8 mouse cellular contexts compared by ENCODE assay signal in genomic region chr4:138677579-138677978, GRCm38 (mm10). TPM values are rescaled to one million over a fixed set of nuclear protein-coding genes. Genes with fewer than 3 reads are reported as not detected.
DNase-seq lines count a peak whose midpoint lies in the region; ATAC-seq lines count a peak whose summit lies in the region.

No protein-coding gene starts in this region.

- H3K4me2 ChIP-seq in kidney, embryonic 14.5 days (replicated peaks; ENCODE audit: low read depth, low read length) = no peak overlapping the region
- H3K4me2 ChIP-seq in forebrain, embryonic 11.5 days (ENCODE audit: low read depth, low read length, severe bottlenecking) = peak overlapping the region; percentile 32
- H3K4me2 ChIP-seq in neural tube, embryonic 15.5 days = peak overlapping the region; percentile 57

- no peak overlapping the region for H3K27ac ChIP-seq in kidney, embryonic 14.5 days (ENCODE audit: low read depth, low read length)
- no peak overlapping the region for H3K27ac ChIP-seq in forebrain, embryonic 11.5 days (ENCODE audit: low read depth, low read length)
- H3K27ac ChIP-seq in neural tube, embryonic 15.5 days (replicated peaks) = peak overlapping the region; percentile 64

- no peak overlapping the region for H3K9ac ChIP-seq in kidney, embryonic 14.5 days (ENCODE audit: low read depth, low read length)
- H3K9ac ChIP-seq in forebrain, embryonic 11.5 days (ENCODE audit: low read length) = no peak overlapping the region; the same call in 1 of the 2 replicates
- H3K9ac ChIP-seq in neural tube, embryonic 15.5 days (replicated peaks) = no peak overlapping the region

- H3K4me3 ChIP-seq in kidney, embryonic 14.5 days (ENCODE audit: low read length) = no peak overlapping the region
- H3K4me3 ChIP-seq in forebrain, embryonic 11.5 days (ENCODE audit: low read depth, low read length) = no peak overlapping the region
- H3K4me3 ChIP-seq in neural tube, embryonic 15.5 days (replicated peaks) = peak overlapping the region; percentile 22

- H3K9me3 ChIP-seq in kidney, embryonic 14.5 days (ENCODE audit: control insufficient read depth, low read length) = no peaks in the 10 kb centered on the region
- H3K9me3 ChIP-seq in forebrain, embryonic 11.5 days (ENCODE audit: control insufficient read depth, low read length) = no peaks in the 10 kb centered on the region
- no peaks in the 10 kb centered on the region for H3K9me3 ChIP-seq in neural tube, embryonic 15.5 days (replicated peaks)

- H3K36me3 ChIP-seq in kidney, embryonic 14.5 days (ENCODE audit: control insufficient read depth, insufficient read depth, low read length) = no peaks in the 10 kb centered on the region
- H3K36me3 ChIP-seq in forebrain, embryonic 11.5 days (ENCODE audit: control insufficient read depth, insufficient read depth, low read length) = no peaks in the 10 kb centered on the region
- no peaks in the 10 kb centered on the region for H3K36me3 ChIP-seq in neural tube, embryonic 15.5 days

- 22% methylated on average over 16 of the region's 16 CpGs for WGBS in kidney, embryonic 14.5 days
- WGBS in forebrain, embryonic 11.5 days = 29% methylated on average over 16 of the region's 16 CpGs
- WGBS in neural tube, embryonic 15.5 days = 19% methylated on average over 16 of the region's 16 CpGs

- H3K27me3 ChIP-seq in kidney, embryonic 14.5 days (ENCODE audit: control insufficient read depth, insufficient read depth, low read length) = peaks cover 2% of the 10 kb centered on the region; the same call in 1 of the 2 replicates
- no peaks in the 10 kb centered on the region; the same call in none of the 2 replicates for H3K27me3 ChIP-seq in forebrain, embryonic 11.5 days (ENCODE audit: control insufficient read depth, insufficient read depth, low read length)
- peaks cover 19% of the 10 kb centered on the region for H3K27me3 ChIP-seq in neural tube, embryonic 15.5 days (replicated peaks)

- H3K4me1 ChIP-seq in kidney, embryonic 14.5 days (ENCODE audit: control insufficient read depth, insufficient read depth, low read length) = no peaks in the 10 kb centered on the region
- H3K4me1 ChIP-seq in forebrain, embryonic 11.5 days (replicated peaks; ENCODE audit: control insufficient read depth, insufficient read depth, low read length) = no peaks in the 10 kb centered on the region
- H3K4me1 ChIP-seq in neural tube, embryonic 15.5 days = peaks cover 11% of the 10 kb centered on the region

- intact Hi-C loops in gastrocnemius, postnatal 14 days (cut with DNase I; ENCODE audit: low total_unique reads) = no loop called here

- ATAC-seq in kidney, embryonic 14.5 days (ENCODE audit: low FRiP score, low TSS enrichment) = no peak
- no peak for ATAC-seq in forebrain, embryonic 11.5 days (replicated peaks; ENCODE audit: low FRiP score)
- peak; percentile 70 for ATAC-seq in neural tube, embryonic 15.5 days (ENCODE audit: low FRiP score)
- ATAC-seq in inflammation-experienced regulatory T-cells, adult 6 months = no peak

- peak; percentile 27 for DNase-seq in kidney, postnatal 10 days
- DNase-seq in forebrain, embryonic 11.5 days (ENCODE audit: low spot score) = peak; percentile 75
- DNase-seq in layer of hippocampus, postnatal 25 days (ENCODE audit: extremely low spot score in 1 of 2, low spot score in 1 of 2) = peak; percentile 59 to 75
- no peak for DNase-seq in gastrocnemius, postnatal 14 days
- DNase-seq in lung, adult 18-20 months = no peak

RNA-seq across cellular contexts. Expression of gene Vwa5b1, which starts 41.9 kb away (rescaled TPM):
- polyA plus RNA-seq in kidney, embryonic 14.5 days (2014; fragmentation: Nextera tagmentation; extraction: Ambion mirVana) = 0.11 and 0.13 TPM in 2 replicates
- polyA plus RNA-seq in forebrain, embryonic 11.5 days (2014; fragmentation: Nextera tagmentation; extraction: Ambion mirVana) = 0.08 and 0.13 TPM in 2 replicates
- total RNA-seq in layer of hippocampus, postnatal 25 days (2021) = 1 to 10 TPM; 1.0 TPM
- polyA plus RNA-seq in neural tube, embryonic 15.5 days (2015; fragmentation: Nextera tagmentation; extraction: Ambion mirVana) = 0.64 and 1.2 TPM in 2 replicates
- not detected for polyA plus RNA-seq in inflammation-experienced regulatory T-cells, adult 6 months (2017; shearing (Covaris generic))
- not detected for total RNA-seq in gastrocnemius, postnatal 14 days (2021)

RNA-seq across cellular contexts. Expression of gene Pla2g2c, which starts 47.0 kb away (rescaled TPM):
- 0.46 and 0.81 TPM in 2 replicates for polyA plus RNA-seq in kidney, embryonic 14.5 days (2014; fragmentation: Nextera tagmentation; extraction: Ambion mirVana)
- 0.37 and 0.52 TPM in 2 replicates for polyA plus RNA-seq in forebrain, embryonic 11.5 days (2014; fragmentation: Nextera tagmentation; extraction: Ambion mirVana)
- total RNA-seq in layer of hippocampus, postnatal 25 days (2021) = under 1 TPM in 1 of 2 experiments, not detected in 1; 0.21 TPM
- 0.42 and 0.60 TPM in 2 replicates for polyA plus RNA-seq in neural tube, embryonic 15.5 days (2015; fragmentation: Nextera tagmentation; extraction: Ambion mirVana)
- polyA plus RNA-seq in inflammation-experienced regulatory T-cells, adult 6 months (2017; shearing (Covaris generic)) = not detected
- total RNA-seq in gastrocnemius, postnatal 14 days (2021) = not detected

RNA-seq across cellular contexts. Expression of gene Ubxn10, which starts 59.4 kb away (rescaled TPM):
- polyA plus RNA-seq in kidney, embryonic 14.5 days (2014; fragmentation: Nextera tagmentation; extraction: Ambion mirVana) = 1.3 and 2.0 TPM in 2 replicates
- polyA plus RNA-seq in forebrain, embryonic 11.5 days (2014; fragmentation: Nextera tagmentation; extraction: Ambion mirVana) = 1.5 and 1.6 TPM in 2 replicates
- total RNA-seq in layer of hippocampus, postnatal 25 days (2021) = 1 to 10 TPM; 1.3 to 1.6 TPM
- 2.5 and 2.6 TPM in 2 replicates for polyA plus RNA-seq in neural tube, embryonic 15.5 days (2015; fragmentation: Nextera tagmentation; extraction: Ambion mirVana)
- not detected for polyA plus RNA-seq in inflammation-experienced regulatory T-cells, adult 6 months (2017; shearing (Covaris generic))
- under 1 TPM; 0.16 to 0.29 TPM for total RNA-seq in gastrocnemius, postnatal 14 days (2021)

Comparison
In these comparisons a context has a peak if more than half of its experiments do, and no peak if none do; other contexts are left out.
1. DNase-seq: peak in kidney, postnatal 10 days (single experiment), forebrain, embryonic 11.5 days (single experiment) and layer of hippocampus, postnatal 25 days (2 of 2); none in gastrocnemius, postnatal 14 days (single experiment) and lung, adult 18-20 months (0 of 2).